Mouse (Mus musculus) spleen, adult 12 weeks (tissue): ENCODE results near the gene B4galt1.

Experiments used
- DNase-seq: peaks from one replicate; pipeline ENCODE4 v3.0.0; 2022; ENCODE audit warnings: low spot score

The B4galt1 gene

DNA sequence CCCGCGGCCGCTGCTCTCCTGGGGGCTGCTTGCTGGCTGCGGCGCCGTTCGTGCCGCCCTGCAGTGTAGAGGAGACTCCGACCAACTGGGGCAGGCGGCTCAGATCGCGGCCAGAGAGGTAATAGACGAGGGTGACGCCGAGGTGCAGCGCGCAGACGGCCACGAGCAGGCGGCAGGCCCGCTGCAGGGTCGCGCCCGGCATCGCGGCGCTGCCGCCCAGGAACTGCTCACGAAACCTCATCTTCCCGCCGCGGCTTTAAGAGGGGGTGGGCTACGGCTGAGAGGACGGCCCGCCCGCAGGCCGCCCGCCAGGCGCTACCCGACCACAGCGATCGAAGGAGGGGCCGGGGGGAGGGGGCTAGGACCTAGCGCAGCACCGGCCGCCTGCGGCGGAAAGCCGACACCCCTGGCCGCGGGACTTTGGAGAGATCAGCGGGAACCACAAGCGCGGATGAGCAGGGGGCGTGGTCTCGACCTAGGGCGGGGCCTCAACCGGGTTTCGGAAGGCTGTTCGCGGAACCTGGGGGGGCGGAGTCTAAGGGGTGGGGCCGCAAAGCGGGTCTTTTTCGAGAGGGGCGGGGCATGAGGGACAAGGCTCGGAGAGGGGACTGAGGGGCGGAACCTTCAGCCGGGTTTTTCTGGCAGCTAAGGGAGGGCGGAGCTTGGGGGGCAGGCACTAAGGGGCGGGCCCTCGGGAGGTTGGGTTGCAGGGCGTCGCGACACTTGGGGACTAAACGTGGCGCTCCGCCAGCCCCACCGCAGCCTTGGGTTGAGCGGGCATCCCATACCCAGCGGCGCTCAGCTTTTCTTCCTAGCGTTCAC, at the start of gene B4galt1:
TSS of gene B4galt1 (minus strand) at position 441 of the 822 bp plus-strand sequence.
- DNase-seq = peak; percentile 99

DNA sequence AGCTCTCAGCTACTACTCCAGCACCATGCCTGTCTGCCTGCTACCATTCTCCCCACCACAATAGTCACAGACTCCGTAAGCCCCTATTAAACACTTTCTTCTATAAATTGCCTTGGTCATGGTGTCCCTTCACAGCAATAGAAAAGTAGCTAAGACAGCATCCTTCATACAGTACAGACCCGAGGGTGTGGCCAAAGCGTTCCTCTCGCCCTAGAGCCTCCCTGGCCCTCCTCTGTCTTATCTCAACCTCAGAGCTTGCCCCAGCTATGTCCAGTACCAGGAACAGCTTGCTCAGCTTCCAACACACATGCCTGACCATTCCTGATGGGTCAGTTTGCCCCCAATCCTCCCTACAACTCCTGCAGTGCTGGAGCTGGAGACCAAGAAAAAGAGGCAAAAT, 46.8 kb upstream of the B4galt1 start:
- no peak for DNase-seq

DNA sequence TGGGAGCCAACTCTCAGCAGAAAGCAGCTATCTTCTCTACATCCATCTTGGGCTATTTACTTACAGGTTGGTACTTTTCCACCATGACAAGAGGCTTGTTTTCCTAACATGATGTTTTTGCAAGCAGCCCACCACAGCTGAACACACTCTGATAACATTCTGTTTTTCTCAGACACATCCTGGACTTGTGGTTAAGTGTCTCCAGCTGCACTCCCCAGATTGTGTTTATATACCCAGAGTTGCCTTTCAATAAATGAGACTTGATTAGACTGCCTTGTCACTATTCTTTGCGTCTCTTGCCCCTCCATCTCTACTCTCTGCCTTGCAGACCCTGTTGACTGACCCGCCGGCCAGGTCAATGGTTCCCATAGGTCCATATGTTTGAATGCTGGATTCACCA, 46.3 kb upstream of the B4galt1 start:
- DNase-seq = no peak

DNA sequence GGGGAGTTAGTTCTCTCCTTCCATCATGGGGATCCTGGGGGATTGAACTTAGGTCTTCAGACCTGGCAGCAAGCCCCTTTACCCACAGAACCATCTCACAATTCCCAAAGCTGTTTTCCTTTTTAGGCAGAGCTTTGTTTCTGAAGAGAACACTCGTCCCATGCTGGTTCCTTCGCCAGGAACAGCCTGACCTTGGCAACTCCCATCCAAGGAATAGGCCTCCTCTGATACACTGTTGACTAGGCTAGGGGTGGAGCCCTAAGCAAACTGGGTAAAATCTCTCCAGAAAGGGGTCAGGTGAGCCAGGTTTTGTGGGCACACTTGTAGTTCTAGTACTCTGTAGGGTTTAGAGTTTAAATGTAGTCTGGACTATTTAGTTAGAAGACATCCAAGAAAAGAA, 45.5 kb upstream of the B4galt1 start:
- no peak for DNase-seq

DNA sequence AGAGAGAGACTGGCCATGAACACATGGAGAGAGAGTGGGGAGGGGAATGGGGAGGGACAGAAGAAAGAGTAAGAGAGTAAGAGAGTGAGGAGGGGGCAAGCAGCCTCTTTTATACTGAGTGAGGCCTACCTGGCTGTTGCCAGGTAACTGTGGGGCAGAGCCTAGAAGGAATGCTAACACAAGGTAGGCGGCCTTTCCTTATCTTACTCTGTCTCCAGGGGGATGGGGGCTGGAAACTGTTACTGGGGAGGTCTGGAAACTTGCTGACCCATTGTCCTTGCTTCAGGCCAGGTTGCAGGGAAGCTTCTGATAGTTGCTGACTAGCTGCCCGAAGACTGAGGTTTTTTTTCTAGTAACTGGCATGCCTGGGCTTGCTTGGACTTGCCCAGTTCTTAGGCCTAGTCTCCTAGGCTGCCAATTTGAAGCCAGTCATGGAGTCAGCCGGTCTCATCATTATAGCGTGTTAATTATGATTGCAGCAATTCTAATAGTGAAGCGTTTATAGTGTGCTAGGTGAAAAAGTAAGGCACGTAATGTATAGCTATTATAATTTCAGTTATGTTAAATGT, 44.8 kb upstream of the B4galt1 start:
- no peak for DNase-seq

DNA sequence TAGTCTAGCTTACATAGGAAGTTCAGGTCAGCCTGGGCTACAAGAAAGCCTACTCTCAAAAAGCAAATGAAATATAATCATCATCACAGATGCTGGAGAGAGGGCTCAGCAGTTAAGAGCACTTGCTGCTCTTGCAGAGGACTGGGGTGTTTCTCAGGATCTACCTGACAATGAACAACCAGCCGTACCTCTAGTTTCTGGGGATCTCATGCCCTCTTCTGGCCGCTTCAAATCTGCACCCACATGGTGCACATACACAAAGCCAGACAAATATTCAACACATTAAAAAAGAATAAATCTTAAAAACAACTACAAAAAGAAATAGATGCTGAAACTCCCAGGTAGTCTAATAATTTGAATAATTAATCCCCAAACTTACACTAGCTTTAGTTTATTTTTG, 41.8 kb upstream of the B4galt1 start:
- no peak for DNase-seq

DNA sequence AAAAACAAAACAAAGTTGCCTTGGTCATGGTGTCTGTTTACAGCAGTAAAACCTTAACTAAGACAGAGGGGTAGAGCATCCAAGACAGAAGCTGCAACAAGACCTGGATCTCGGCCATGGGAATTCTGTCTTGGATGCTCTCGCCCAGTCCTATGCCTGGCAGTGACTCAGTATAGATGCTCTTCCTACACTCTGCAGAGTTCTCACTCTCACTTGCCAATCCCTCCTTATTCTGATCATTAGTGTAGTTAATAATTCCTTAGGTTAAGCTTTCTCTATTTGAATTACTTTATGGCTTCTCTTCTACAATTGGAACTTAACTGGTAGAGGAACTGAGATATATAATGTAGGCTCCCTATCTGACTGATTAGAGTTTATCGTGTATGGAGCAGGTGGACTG, 41.3 kb upstream of the B4galt1 start:
- no peak for DNase-seq

DNA sequence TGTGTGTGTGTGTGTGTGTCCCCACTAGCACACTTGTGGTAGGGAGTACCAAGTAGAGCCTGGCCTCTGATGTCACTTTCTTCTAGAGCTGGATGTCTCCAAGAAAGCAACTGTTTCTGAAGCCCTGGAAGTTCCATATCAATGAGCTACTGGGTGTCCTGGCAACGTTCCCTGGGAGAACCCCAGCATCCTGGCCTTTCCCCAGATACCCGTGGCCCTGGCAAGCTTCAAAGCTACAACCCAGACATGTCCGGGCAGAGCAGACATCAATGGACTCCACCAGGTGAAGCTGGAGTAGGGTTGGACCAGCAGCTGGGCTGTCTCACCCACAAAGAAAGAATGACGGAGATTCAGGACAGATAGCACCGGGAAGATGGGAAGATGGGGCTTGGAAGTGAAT, 37.4 kb upstream of the B4galt1 start:
- no peak for DNase-seq

DNA sequence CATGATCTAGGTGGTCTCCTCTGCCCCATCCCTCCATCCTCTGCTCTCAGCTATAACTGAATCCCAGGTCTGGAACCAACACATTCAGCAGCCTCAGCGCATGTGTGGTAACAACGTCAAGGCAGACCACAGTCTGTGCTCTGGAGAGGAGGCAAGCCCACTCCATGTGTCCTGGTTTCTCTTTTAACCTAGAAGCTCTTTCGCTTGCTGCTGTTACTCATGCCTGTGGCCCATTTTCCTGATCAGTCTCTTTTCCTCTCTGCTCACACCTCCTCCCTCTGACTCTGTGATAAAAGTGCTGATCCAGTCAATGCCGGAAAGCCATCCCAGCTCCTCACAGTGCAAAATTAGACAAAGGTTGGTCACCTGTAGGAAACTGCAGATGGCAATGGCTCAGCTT, 36.2 kb upstream of the B4galt1 start:
- DNase-seq = no peak

DNA sequence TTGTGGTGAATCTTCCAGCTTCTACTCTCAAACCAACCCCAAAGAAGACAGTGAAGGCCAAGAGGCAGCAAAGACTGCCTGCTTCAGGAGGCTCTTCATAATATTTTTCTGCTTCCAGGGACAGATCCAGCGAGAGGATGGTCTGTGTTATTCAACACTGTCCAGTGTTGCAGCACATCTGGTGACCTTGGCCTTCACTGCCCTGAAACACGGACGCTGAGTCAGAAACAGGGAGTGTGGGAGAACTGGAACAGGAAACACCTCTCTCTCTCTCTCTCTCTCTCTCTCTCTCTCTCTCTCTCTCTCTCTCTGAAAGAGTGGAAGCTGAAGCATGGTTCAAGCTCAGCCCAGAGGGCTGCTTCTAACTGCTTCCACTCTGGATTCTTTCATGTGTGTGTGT, 35.4 kb upstream of the B4galt1 start:
- no peak for DNase-seq

DNA sequence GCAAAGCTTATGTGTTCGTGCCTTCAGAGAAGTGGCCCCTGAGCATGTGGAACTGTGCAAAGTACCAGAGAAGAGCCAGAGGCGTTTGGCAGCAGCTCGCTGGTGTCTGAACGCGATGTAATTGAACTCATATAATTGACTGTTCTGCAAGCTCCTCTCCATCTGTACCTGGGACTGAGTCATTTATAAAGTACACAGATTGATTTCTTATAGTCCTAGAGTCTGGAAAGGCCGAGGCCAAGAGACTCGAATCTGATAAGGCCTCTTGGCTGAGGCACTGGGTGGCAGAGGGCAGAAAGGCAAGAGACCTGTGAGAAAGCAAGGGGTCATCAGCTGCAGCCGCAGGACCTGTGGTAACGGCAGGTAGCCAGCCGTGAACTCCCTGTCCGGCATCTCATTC, 35.0 kb upstream of the B4galt1 start:
- DNase-seq = no peak

DNA sequence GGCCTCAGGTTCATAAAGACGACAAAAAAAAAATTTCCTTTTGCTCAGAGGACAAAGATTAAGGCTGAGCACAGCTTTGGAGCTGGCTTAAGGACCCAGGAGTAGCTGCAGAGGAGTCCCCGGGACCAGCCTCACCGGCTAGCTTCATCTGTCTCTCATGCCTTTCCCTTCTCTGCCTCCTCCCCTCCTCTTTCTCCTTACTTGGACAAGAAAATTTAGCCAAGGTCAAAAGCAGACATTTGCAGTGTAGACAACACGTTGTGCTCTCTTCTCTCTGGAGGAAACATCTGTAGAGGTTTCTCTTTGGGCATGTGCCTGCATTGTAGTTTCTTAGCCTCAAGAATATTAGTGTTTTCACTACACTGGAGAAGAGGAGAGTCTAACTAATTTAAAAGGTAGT, 32.1 kb upstream of the B4galt1 start:
- DNase-seq = no peak

DNA sequence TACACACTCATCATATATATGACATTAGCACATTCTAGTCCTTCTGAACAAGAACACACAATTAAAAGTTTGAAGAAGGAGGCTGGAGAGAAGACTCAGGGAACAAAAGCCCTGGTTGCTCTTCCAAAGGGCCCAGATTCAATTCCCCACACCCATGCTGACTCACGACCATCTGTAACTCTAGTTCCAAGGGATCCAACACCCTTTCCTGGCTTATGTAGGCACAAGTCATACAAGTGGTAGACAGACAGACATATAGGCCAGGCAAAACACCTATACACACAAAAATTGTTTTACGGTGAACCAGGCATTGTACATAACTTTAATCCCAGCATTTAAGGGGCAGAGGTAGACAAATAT, 31.3 kb upstream of the B4galt1 start:
- DNase-seq = no peak

DNA sequence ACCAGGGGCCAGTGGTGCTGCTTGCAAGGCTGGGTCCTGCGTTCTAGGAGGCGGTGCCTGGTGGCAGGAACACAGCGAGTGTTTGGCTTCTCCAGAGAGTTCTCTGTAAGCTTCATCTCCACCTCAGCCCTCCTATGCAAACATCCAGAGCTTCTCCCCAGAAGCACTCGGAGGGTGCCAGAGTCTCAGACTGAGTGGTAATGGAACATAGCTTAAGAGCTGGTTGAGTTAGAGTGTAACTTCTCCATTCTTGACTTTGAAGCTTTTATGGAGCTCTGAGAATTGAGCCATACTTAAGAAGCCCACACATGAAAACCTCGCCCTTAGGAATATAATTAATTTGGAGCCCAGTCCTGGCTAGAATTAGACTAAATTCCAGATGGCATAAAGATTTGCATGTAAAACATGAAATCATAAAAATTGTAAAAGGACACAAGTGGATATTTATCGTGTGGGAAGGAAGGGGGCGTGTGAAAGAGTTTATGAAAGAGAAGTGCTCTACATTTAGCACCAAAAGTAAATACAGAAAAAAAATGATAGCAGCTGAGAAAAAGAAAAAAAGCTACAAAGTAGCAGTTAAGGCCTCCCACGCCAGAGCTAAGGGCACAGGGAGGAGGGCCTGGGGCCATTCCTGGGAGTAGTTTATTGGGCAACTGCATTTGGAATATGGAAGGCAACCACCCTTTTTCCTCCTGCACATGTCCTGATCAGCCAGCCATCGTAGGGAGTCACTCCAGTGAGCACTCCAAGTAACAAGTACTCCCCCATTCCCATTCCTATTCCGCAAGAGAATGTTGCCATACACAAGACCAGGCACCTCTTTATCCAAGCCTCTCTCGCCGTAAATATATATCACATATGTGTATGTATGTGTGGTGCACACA, 30.7 kb upstream of the B4galt1 start:
- no peak for DNase-seq

DNA sequence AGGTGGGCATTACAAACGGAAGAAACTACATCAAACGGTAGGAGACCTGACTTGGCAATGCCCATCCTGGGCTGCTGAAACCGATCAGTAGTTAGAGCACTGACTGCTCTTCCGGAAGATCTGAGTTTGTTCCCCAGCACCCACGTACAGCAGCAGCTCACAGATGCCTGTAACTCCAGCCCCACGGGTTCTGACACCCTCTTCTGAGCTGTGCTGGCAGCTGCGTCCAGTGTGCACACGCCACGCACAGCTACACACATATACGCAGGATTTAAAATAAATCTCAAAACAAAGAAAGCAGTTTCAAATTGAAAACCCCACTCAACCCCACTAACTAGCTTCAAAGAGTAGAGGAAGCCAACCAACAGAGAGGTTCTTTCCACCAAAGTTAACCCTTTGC, 29.4 kb upstream of the B4galt1 start:
- DNase-seq = no peak

DNA sequence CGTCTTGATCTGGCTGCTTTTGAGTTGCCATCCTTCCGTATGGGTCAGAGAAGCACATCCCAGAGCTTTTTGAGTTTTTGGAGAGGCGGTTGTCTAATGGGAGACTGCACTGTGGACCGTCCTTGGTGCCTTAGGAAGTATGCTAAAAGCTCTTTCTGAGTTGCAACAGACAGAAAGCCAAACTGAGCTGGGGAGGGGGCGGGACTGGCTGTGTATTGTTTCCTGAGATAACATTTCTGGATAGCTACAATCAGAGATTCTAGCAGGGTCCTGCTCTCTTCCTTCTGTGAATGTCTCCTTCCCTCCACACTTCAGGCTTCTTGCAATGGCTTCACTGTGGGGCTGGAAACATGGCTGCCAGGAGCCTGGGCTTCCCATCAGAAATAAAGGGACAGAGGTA, 23.7 kb upstream of the B4galt1 start:
- no peak for DNase-seq

DNA sequence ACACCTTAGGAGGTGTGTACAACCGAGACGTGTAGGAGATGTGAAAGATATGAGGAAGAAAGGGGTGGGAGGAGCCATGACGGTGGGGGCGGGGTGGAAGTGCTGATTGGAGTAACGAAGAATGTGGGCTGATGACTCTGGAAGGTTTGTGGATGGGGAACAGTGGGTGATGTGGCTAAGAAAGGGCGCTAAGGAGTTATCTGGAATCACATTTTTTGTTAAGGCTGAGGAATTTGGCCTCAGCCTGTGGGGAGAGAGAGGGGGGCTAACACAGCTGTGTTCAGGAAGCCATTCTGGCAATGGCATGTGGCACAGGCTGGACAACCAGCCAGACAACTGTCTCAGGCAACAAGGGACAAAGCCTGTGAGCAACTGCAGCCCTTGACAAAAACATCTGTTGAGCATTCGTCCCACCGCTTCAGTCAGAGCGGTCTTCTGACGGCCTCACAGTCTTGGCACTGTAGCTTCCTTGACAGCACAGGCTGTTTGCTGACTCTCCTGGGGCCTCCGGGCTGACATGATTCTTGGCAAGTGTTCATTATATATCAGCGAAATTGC, 23.1 kb upstream of the B4galt1 start:
- no peak for DNase-seq

DNA sequence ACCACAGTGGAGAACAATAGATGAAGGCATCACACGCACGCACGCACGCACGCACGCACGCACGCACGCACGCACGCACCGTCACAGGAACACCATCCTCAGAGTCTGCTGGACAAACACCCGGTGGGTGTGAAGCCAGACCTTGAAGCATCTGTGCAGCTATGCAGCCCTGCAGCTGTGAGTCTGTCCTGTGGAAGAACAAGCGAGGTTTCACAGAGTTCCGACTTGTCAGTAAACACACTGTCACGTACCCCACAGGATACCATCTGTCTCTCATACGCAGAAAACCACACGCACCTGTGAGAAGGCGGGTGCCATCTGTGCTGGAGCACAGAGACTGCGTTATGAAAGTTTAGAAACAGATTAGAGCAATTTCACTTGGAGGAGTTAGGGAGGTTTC, 22.0 kb upstream of the B4galt1 start:
- peak; percentile 28 for DNase-seq

DNA sequence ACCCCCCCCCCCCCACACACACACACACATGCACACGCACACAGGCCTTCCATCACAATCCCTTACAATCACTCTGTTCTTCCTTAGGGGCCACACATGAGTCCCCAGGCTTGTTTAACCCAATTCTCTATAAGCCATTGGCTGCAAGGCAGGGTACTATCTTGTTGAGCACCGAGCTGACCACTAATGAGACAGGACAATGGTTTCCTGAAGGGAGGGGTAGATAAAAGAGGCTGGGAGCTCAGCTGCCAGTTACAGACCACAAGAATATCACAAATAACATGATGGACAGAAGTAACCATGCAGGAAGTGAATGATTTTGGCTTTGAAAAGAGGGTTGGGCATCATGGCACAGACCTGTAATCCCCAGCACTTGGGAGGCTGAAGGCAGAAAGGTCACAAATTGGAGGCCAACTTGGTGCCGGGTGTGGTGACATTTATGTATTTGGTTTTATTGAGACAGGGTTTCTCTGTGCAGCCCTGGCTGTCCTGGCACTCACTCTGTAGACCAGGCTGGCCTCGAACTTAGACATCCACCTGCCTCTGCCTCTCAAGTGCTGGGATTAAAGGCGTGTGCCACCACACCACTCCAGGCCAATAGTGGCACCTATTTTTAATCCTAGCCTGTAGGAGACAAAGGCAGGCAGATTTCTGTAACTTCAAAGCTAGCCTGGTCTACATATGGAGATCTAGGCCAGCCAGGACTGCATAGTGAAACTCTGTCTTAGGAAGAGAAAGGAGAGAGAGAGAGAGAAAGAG, 21.2 kb upstream of the B4galt1 start:
- DNase-seq = no peak

DNA sequence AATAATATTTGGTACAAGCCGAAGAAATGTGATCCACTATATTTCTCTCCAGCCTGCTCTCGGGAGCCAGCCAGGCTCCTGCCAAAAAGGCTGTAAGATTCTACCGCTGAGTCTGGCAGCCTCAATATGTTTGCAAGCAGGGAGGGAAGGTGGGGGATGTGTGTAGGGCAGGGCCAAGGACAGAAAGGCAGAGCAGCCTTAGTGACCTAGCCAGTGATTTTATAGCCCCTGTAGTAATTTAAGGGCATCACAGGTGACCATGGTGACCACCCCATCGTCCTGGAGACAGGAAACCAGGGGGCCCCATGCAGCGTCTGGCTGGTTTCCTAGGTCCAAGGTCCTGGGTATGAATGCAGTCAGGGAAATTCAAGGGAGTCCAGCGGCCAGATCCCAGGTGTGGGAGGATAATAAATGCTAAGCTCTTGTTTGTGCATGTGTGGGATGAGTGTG, 20.4 kb upstream of the B4galt1 start:
- no peak for DNase-seq

DNA sequence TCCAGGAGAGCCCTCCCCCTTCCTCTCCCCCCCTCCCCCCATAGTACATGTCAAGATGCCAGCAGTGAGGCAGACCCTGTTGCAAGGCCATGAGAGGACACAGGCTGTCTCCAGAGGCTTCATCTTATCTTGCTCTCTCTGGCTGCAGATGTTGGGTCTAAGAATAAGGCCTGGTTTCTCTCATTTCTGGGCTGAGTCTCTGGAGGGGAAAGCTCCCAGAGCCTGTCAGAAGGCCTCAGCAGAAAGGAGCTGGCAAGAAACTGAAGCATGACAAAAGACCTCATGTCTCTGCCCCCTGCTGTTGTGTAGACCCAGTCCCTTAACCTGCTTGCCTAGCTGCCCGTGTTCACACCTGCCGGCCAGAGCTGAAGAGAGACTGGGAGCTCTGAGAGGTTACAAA, 19.5 kb upstream of the B4galt1 start:
- no peak for DNase-seq

DNA sequence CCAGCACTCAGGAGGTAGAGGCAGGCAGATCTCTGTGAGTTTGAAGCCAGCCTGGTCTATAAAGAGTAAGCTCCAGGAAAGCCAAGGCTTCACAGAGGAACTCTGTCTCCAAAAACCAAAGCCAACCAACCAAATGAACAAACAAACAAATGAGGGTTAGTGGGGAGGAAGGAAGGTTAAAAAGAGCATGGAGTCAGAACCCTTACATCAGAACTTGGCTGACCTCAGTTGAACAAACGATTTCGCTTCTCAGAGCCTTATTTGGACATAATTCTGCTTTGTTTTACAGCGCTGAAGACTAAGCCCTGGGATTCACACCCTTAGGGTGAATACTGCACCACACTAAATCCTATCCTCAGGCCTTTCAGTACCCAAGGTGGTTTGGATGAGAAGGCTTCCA, 18.3 kb upstream of the B4galt1 start:
- DNase-seq = no peak
